Mouse (Mus musculus) liver, adult 2 months (tissue): Measurements from ENCODE around the gene Mtcl1.

ENCODE experiments used
- CTCF ChIP-seq: fragments of 200-500 bp; IDR thresholded peaks from 2 replicates; pipeline ENCODE4 v1.5.1; 2011; ENCODE audit warnings: low read depth, low read length, control low read depth
- POLR2A ChIP-seq: fragments of 200-500 bp; IDR thresholded peaks from 2 replicates; pipeline ENCODE4 v1.6.1; 2011; ENCODE audit warnings: low read length, control low read depth; ENCODE audit not compliant: insufficient read depth; ENCODE audit errors: extremely low read depth

- no peak for TF ChIP-seq CTCF
- TF ChIP-seq POLR2A: no peak
Measured at GRCm38 (mm10) chr17:66449460-66450341, at the start of gene Mtcl1.
